Mouse (Mus musculus): ENCODE data around the gene Rbm38. TPM values are rescaled to one million over a fixed set of nuclear protein-coding genes. Genes with fewer than 3 reads are reported as not detected.

Gene Rbm38
- polyA plus RNA-seq, 1 experiment from 2014 or later, result 25.8 TPM

DNA sequence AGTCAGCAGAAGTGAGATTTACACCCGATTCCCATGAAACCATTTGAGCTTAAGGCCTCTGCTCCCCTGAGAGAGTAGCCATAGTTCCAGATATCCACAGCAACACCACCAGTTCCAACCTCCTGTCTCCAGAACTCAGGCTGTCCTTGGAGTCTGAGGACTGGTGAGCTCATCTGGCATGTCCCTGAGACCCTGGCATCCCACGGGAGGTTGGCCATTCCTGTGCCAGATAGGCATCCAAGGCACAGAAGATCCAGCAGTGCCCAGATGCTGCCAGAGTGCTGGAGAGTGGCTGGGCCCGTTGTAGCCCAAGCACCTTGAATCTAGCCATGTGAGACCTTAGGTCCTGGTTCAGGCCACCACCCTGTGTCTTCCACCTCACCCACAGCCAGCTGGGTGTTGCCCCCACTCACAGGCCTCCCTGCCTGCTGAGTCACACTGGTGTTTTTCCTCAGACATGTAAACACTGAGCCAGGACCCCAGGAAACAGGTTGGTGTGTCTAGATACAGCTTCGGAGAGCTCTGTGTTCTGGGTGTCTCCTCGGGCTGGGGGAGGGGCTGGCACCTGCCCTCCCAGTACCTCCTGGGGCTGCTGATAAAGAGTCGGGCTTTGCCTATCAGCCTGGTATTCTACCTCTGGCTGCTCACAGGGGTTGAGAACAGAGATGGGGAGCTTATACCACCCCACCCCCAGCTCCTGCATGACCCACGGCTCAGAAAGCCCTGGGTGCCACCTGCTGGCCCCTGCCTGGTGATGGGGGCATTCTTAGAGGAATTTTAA lies 17.7 kb downstream of the Rbm38 start:
- no peaks in the 10 kb centered on the region for H3K27me3 ChIP-seq
- WGBS, result 74% methylated on average over 7 of the region's 7 CpGs
- no peak overlapping the region for H3K4me2 ChIP-seq
- H3K4me3 ChIP-seq, result no peak overlapping the region
- no peaks in the 10 kb centered on the region for H3K9me3 ChIP-seq
- peaks cover 6% of the 10 kb centered on the region for H3K4me1 ChIP-seq
- ATAC-seq (ENCODE audit: insufficient number of reproducible peaks, insufficient read depth, low FRiP score, low TSS enrichment, low read depth), result no peak
- H3K36me3 ChIP-seq, result peaks cover 32% of the 10 kb centered on the region
- no peak overlapping the region for H3K27ac ChIP-seq
- H3K9ac ChIP-seq, result no peak overlapping the region

GRCm38 (mm10) chr2:173039041-173039440 lies 18.7 kb downstream of the Rbm38 start:
- WGBS, result 93% methylated on average over 4 of the region's 4 CpGs
- H3K27ac ChIP-seq, result no peak overlapping the region
- no peaks in the 10 kb centered on the region for H3K9me3 ChIP-seq
- H3K4me1 ChIP-seq, result peaks cover 9% of the 10 kb centered on the region
- peaks cover 22% of the 10 kb centered on the region for H3K36me3 ChIP-seq
- no peaks in the 10 kb centered on the region for H3K27me3 ChIP-seq
- H3K4me3 ChIP-seq, result no peak overlapping the region
- no peak for ATAC-seq (ENCODE audit: insufficient number of reproducible peaks, insufficient read depth, low FRiP score, low TSS enrichment, low read depth)
- H3K9ac ChIP-seq, result no peak overlapping the region
- H3K4me2 ChIP-seq, result no peak overlapping the region

- Histone ChIP-seq H3K9ac (no peak overlapping the region), H3K36me3 (peaks cover 5% of the 10 kb centered on the region; the same call in 1 of the 2 replicates), H3K4me2 (no peak overlapping the region), H3K4me3 (no peak overlapping the region), H3K27me3 (no peaks in the 10 kb centered on the region), H3K9me3 (no peaks in the 10 kb centered on the region), H3K4me1 (peaks cover 9% of the 10 kb centered on the region), H3K27ac (no peak overlapping the region)
- WGBS, result 82% methylated on average over 3 of the region's 3 CpGs
- ATAC-seq (ENCODE audit: insufficient number of reproducible peaks, insufficient read depth, low FRiP score, low TSS enrichment, low read depth), result no peak
Measured at GRCm38 (mm10) chr2:173040803-173041202, 20.5 kb downstream of the Rbm38 start.

DNA sequence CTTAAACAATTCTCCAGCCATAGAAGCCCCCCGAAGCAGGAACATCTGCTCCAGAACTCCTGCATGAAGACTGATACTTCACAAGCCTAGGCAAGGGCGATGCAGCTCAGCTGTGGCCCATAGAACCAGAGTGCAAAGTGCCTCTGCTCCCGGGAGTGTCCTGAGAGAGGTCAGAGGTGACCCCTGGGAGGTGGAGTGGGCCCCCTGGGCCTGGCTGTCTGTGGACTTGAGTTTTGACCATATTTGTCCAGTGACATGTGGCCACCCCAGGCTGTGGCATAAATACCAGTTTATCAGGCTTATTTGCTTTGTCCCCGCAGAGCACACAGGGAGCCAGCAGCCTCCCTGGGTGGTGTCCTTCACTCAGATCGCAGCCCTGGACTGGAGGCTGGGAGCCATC lies 20.9 kb downstream of the Rbm38 start:
- Histone ChIP-seq H3K4me2 (no peak overlapping the region), H3K9me3 (no peaks in the 10 kb centered on the region)
- no peak for ATAC-seq (ENCODE audit: insufficient number of reproducible peaks, insufficient read depth, low FRiP score, low TSS enrichment, low read depth)

DNA sequence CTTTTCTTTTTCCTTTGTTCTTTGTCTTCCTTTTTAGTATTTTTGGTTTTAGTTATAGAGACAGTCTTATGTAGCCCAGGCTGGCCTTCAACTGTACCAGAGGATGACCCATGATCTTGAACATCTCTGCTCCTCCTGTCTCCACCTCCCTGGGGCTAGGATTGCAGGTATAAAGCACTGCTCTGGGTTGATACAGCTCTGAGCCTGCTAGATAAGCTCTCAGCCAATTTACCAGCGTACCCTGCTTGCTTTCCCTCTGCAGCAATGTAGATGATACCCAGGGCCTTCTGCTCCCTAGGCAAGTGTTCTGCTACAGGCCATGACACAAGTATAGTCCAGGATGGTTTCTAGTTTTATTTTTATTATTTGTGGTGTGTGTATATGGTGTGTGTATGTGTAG lies 21.6 kb downstream of the Rbm38 start:
- peaks cover 15% of the 10 kb centered on the region for H3K4me1 ChIP-seq
- H3K4me3 ChIP-seq, result no peak overlapping the region
- no peaks in the 10 kb centered on the region for H3K27me3 ChIP-seq
- H3K27ac ChIP-seq, result no peak overlapping the region
- H3K9me3 ChIP-seq, result no peaks in the 10 kb centered on the region
- H3K4me2 ChIP-seq, result no peak overlapping the region
- H3K36me3 ChIP-seq, result no peaks in the 10 kb centered on the region
- ATAC-seq (ENCODE audit: insufficient number of reproducible peaks, insufficient read depth, low FRiP score, low TSS enrichment, low read depth), result no peak
- no peak overlapping the region for H3K9ac ChIP-seq
- 79% methylated on average over 1 of the region's 1 CpGs for WGBS

More for the DNA sequence above, 20.9 kb downstream of the Rbm38 start:
- Histone ChIP-seq H3K27me3 (no peaks in the 10 kb centered on the region), H3K4me1 (peaks cover 9% of the 10 kb centered on the region), H3K4me3 (no peak overlapping the region), H3K36me3 (0 out of 2 replicates have a peak, but pooled peaks cover under 1% of the 10 kb centered on the region), H3K27ac (no peak overlapping the region), H3K9ac (no peak overlapping the region)
- 59% methylated on average over 5 of the region's 5 CpGs for WGBS

- no peaks in the 10 kb centered on the region for H3K9me3 ChIP-seq
- H3K27me3 ChIP-seq, result no peaks in the 10 kb centered on the region
- no peak overlapping the region for H3K4me2 ChIP-seq
- no peak for ATAC-seq (ENCODE audit: insufficient number of reproducible peaks, insufficient read depth, low FRiP score, low TSS enrichment, low read depth)
- 56% methylated on average over 11 of the region's 11 CpGs for WGBS
- H3K36me3 ChIP-seq, result no peaks in the 10 kb centered on the region
- H3K27ac ChIP-seq, result no peak overlapping the region
- no peak overlapping the region for H3K9ac ChIP-seq
- no peak overlapping the region for H3K4me3 ChIP-seq
- peaks cover 15% of the 10 kb centered on the region for H3K4me1 ChIP-seq
Measured at GRCm38 (mm10) chr2:173042504-173043162, 22.3 kb downstream of the Rbm38 start.

DNA sequence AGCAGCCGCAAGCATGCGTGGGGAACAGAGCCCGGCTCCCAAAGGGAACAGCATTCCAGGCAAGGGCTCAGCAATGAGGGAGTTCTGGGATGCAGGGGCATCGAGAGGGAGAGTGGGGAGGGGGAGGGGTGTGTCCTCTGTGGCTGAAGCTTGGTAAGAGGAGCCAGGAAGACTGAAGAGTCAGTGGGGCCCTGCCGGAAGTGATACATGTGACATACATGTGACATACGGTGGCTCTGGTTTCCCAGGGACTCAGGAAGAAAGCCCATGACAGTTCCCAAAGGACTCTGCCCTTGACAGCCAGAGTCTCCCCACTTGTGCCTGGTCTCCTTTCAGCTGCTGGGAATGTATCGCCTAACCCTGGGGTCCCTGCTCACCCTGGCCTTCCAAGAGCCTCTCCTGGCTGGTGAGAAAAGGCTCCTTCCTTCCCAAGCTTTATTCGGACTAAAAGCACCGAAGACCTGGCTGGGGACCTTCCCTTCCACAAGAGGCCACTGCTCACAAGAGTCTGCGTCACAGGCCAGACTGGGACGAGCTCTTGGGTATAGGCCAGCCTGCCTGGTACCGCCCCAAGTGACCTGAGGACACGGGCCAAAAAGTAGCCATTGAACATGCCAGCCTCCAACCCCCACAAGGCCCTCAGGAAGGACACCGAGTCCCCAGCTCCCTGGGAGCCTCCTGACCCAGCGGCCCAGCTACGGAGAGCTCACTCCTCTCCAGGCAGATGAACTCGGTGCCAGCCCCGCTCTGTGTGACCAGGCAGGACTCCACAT lies 24.1 kb downstream of the Rbm38 start:
- Histone ChIP-seq H3K27me3 (no peaks in the 10 kb centered on the region), H3K4me1 (peaks cover 15% of the 10 kb centered on the region)
- WGBS, result 78% methylated on average over 18 of the region's 18 CpGs

DNA sequence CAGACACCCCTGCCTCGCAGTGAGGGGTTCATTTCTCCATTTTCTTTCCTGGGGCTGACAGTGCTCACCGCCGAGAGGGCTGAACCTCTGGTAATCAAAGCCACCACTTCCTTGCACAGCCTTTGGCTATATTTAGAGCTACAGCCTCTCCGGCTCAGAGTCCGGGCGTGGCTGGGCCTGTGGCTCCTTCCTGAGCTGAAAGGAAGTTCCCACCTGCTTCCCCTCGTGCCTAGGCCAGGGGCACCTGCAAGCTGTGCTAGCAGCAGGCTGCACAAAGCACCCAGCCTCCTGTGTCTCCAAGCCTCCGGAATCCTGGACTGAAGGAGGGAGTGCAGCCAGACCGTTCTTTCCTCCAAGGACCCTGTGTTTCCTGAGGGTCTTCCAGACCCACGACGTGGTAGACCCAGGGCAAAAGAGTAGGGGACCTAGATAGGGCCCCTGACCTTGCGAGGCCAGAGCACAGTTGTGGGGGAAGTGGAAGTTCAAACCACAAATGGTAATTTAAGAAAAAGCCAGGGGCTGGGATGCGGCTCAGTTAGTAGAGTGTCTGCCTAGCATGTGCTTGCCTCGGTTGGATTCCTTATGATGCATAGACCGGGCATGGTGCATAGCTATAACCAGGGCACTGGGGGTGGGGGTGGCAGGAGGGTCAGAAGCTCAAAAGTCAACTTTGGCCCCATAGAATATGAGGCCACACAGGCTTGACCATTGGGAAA lies 26.4 kb downstream of the Rbm38 start:
- Histone ChIP-seq H3K4me3 (no peak overlapping the region), H3K36me3 (no peaks in the 10 kb centered on the region), H3K4me2 (no peak overlapping the region), H3K9me3 (no peaks in the 10 kb centered on the region), H3K4me1 (peaks cover 27% of the 10 kb centered on the region), H3K27me3 (no peaks in the 10 kb centered on the region), H3K27ac (no peak overlapping the region), H3K9ac (no peak overlapping the region)
- 42% methylated on average over 15 of the region's 15 CpGs for WGBS
- ATAC-seq (ENCODE audit: insufficient number of reproducible peaks, insufficient read depth, low FRiP score, low TSS enrichment, low read depth), result no peak

More for the DNA sequence above, 24.1 kb downstream of the Rbm38 start:
- H3K9ac ChIP-seq, result no peak overlapping the region
- no peaks in the 10 kb centered on the region for H3K9me3 ChIP-seq
- ATAC-seq (ENCODE audit: insufficient number of reproducible peaks, insufficient read depth, low FRiP score, low TSS enrichment, low read depth), result no peak
- H3K36me3 ChIP-seq, result no peaks in the 10 kb centered on the region
- H3K27ac ChIP-seq, result no peak overlapping the region
- H3K4me2 ChIP-seq, result no peak overlapping the region
- H3K4me3 ChIP-seq, result no peak overlapping the region

GRCm38 (mm10) chr2:173047471-173047870 lies 27.2 kb downstream of the Rbm38 start:
- Histone ChIP-seq H3K4me1 (peaks cover 27% of the 10 kb centered on the region), H3K9me3 (no peaks in the 10 kb centered on the region), H3K9ac (no peak overlapping the region), H3K4me2 (no peak overlapping the region), H3K4me3 (no peak overlapping the region), H3K27me3 (no peaks in the 10 kb centered on the region), H3K36me3 (no peaks in the 10 kb centered on the region), H3K27ac (no peak overlapping the region)
- ATAC-seq (ENCODE audit: insufficient number of reproducible peaks, insufficient read depth, low FRiP score, low TSS enrichment, low read depth), result 0 out of 2 replicates have a peak, but pooled peaks have one; percentile 5
- 68% methylated on average over 5 of the region's 5 CpGs for WGBS

GRCm38 (mm10) chr2:173048041-173048745 lies 27.9 kb downstream of the Rbm38 start:
- H3K27ac ChIP-seq, result no peak overlapping the region
- H3K9ac ChIP-seq, result no peak overlapping the region
- H3K9me3 ChIP-seq, result no peaks in the 10 kb centered on the region
- peaks cover 20% of the 10 kb centered on the region for H3K4me1 ChIP-seq
- ATAC-seq (ENCODE audit: insufficient number of reproducible peaks, insufficient read depth, low FRiP score, low TSS enrichment, low read depth), result no peak
- no peak overlapping the region for H3K4me3 ChIP-seq
- no peak overlapping the region for H3K4me2 ChIP-seq
- H3K27me3 ChIP-seq, result no peaks in the 10 kb centered on the region
- H3K36me3 ChIP-seq, result no peaks in the 10 kb centered on the region
- 57% methylated on average over 17 of the region's 17 CpGs for WGBS
